Mouse (Mus musculus) liver, embryonic 11.5 days (tissue): Measurements from ENCODE around the gene Foxi3. TPM values are rescaled to one million over a fixed set of nuclear protein-coding genes. Genes with fewer than 3 reads are reported as not detected.

ENCODE experiments used
- ATAC-seq: fragments of 200-750 bp; cut with Nextera tagmentation; replicated peaks from 2 replicates; pipeline ENCODE4 v1.8.0; 2017; ENCODE audit warnings: moderate number of reproducible peaks, mild to moderate bottlenecking, moderate TSS enrichment, moderate library complexity; ENCODE audit not compliant: low FRiP score
- DNase-seq: peaks from one replicate; pipeline ENCODE4 v3.0.0-alpha.2; 2017; ENCODE audit warnings: low spot score
- H3K27ac ChIP-seq: fragments of 300-500 bp; sonication (generic); 2 replicates; pipeline ENCODE4 v1.5.1; 2014; ENCODE audit warnings: mild to moderate bottlenecking, low read depth, low read length, control low read depth
- H3K27me3 ChIP-seq: fragments of 300-500 bp; sonication (generic); replicated peaks from 2 replicates; pipeline ENCODE4 v1.6.1; 2014; ENCODE audit warnings: low read length, mixed read lengths; ENCODE audit not compliant: control insufficient read depth, insufficient read depth
- H3K36me3 ChIP-seq: fragments of 300-500 bp; sonication (generic); 2 replicates; pipeline ENCODE4 v1.6.1; 2014; ENCODE audit warnings: mild to moderate bottlenecking, low read length, moderate library complexity, mixed read lengths; ENCODE audit not compliant: control insufficient read depth, insufficient read depth
- H3K4me1 ChIP-seq: fragments of 300-500 bp; sonication (generic); replicated peaks from 2 replicates; pipeline ENCODE4 v1.6.1; 2014; ENCODE audit warnings: low read length, mixed read lengths; ENCODE audit not compliant: control insufficient read depth, insufficient read depth
- H3K4me2 ChIP-seq: fragments of 300-500 bp; sonication (generic); 2 replicates; pipeline ENCODE4 v1.6.1; 2014; ENCODE audit warnings: mild to moderate bottlenecking, control low read depth, moderate library complexity
- H3K4me3 ChIP-seq: fragments of 300-500 bp; sonication (generic); 2 replicates; pipeline ENCODE4 v1.5.1; 2014; ENCODE audit warnings: low read depth, low read length, control low read depth
- H3K9ac ChIP-seq: fragments of 300-500 bp; sonication (generic); 2 replicates; pipeline ENCODE4 v1.6.1; 2014; ENCODE audit warnings: low read depth, low read length, control low read depth
- H3K9me3 ChIP-seq: fragments of 300-500 bp; sonication (generic); 2 replicates; pipeline ENCODE4 v1.6.1; 2016; ENCODE audit warnings: low read length, inconsistent platforms, mixed read lengths; ENCODE audit not compliant: control insufficient read depth
- WGBS: fragments of 180-500 bp; shearing (Covaris S2); extraction: QIAGEN DNeasy Blood & Tissue Kit; methylation state at CpG from one replicate; pipeline ENCODE4 v1.1.7; 2014; 5-methylcytosine and 5-hydroxymethylcytosine counted together
- polyA plus RNA-seq: library from polyadenylated mRNA; unstranded; fragments of >200 nt; fragmentation: Nextera tagmentation; extraction: Ambion mirVana; gene quantifications from 2 replicates; pipeline ENCODE4 v1.2.1, GENCODE M21; 2014

Foxi3 gene
- polyA plus RNA-seq, 1 experiment from 2014 or later: not detected

DNA sequence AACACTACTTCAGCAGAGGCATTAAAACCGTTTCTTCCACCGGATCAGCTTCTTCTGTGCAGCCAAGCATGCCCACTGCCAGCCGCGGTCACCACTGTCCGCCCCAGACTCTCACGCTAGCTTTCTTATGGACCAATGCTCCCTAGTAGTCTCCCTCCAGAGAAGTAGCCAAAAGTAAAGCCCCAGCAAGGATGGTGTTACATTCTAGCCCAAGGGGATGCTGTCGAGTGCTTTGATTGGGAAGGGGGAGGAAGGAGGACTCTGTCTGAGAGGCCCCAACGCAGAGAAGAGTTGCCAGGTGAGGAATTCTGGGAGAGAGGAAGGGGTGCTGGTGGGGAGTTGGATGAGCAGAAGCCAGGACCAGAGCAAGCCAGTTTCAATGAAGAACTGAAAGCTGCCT lies 11.1 kb downstream of the Foxi3 start:
- Histone ChIP-seq H3K4me1 (no peaks in the 10 kb centered on the region), H3K9ac (no peak overlapping the region), H3K36me3 (no peaks in the 10 kb centered on the region), H3K4me2 (peak overlapping the region; percentile 31; the same call in 1 of the 2 replicates), H3K27me3 (peaks cover 29% of the 10 kb centered on the region), H3K9me3 (no peaks in the 10 kb centered on the region), H3K27ac (no peak overlapping the region), H3K4me3 (no peak overlapping the region)
- no peak for ATAC-seq
- no peak for DNase-seq
- 12% methylated on average over 8 of the region's 8 CpGs for WGBS

- H3K9ac ChIP-seq: no peak overlapping the region
- no peak overlapping the region for H3K4me3 ChIP-seq
- no peak for DNase-seq
- peaks cover 24% of the 10 kb centered on the region for H3K27me3 ChIP-seq
- H3K27ac ChIP-seq: no peak overlapping the region
- H3K4me1 ChIP-seq: no peaks in the 10 kb centered on the region
- no peak overlapping the region for H3K4me2 ChIP-seq
- no peak for ATAC-seq
- no peaks in the 10 kb centered on the region for H3K36me3 ChIP-seq
- 63% methylated on average over 4 of the region's 4 CpGs for WGBS
- H3K9me3 ChIP-seq: no peaks in the 10 kb centered on the region
Measured at GRCm38 (mm10) chr6:70968291-70968690, 12.0 kb downstream of the Foxi3 start.

GRCm38 (mm10) chr6:70973066-70973465 lies 16.7 kb downstream of the Foxi3 start:
- Histone ChIP-seq H3K4me2 (no peak overlapping the region), H3K36me3 (no peaks in the 10 kb centered on the region), H3K27ac (no peak overlapping the region), H3K4me3 (no peak overlapping the region), H3K27me3 (no peaks in the 10 kb centered on the region), H3K4me1 (no peaks in the 10 kb centered on the region), H3K9ac (no peak overlapping the region), H3K9me3 (no peaks in the 10 kb centered on the region)
- 65% methylated on average over 3 of the region's 3 CpGs for WGBS
- ATAC-seq (no peak), DNase-seq (no peak)

DNA sequence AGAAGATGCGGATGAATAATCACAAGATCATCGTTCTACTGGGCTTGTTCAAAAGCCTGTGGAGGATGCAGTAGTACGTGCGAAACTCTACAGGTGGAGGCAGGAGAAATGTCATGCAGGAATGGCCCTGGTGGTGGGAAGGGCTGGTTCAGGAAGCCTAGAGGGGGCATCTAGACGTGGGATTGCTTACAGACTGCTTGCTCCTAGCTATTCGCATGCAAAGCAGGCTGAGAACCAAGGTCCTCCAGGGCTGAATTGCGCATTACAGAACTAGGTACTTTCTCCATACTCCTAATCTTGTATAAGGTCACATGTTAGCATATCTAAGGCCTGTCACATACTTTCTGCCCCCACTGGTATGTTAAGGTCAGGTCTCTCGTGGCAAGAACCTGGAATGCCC lies 24.7 kb downstream of the Foxi3 start:
- Histone ChIP-seq H3K4me3 (no peak overlapping the region), H3K9me3 (no peaks in the 10 kb centered on the region), H3K36me3 (no peaks in the 10 kb centered on the region), H3K4me2 (no peak overlapping the region), H3K4me1 (no peaks in the 10 kb centered on the region), H3K27me3 (no peaks in the 10 kb centered on the region), H3K9ac (no peak overlapping the region), H3K27ac (no peak overlapping the region)
- ATAC-seq: no peak
- WGBS: 76% methylated on average over 8 of the region's 8 CpGs
- DNase-seq: no peak

GRCm38 (mm10) chr6:70982416-70982815 lies 26.1 kb downstream of the Foxi3 start:
- Histone ChIP-seq H3K4me2 (no peak overlapping the region), H3K9ac (no peak overlapping the region), H3K4me1 (no peaks in the 10 kb centered on the region), H3K27me3 (no peaks in the 10 kb centered on the region), H3K27ac (no peak overlapping the region), H3K4me3 (no peak overlapping the region), H3K9me3 (no peaks in the 10 kb centered on the region), H3K36me3 (no peaks in the 10 kb centered on the region)
- no peak for DNase-seq
- WGBS: 66% methylated on average over 1 of the region's 1 CpGs
- no peak for ATAC-seq

DNA sequence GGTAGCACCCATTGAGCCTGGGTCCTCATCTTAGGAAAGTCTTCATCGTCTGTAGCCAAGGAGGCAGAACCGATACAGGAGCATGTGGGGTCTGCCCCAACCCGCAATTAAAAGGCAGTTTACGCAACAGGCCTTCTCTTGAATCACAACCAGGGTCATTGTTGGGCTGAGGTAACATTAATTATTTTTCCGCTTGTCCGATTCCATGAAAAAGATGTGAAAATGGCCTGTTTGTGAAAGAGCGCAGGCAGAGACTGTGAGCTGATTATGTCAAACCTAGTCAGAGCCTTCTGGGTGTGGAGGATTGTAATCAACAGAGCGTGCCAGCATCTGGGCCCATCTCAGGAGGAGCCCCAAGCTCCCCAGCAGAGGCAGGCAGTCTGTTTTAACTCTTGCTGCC lies 30.4 kb downstream of the Foxi3 start:
- Histone ChIP-seq H3K4me3 (no peak overlapping the region), H3K36me3 (no peaks in the 10 kb centered on the region), H3K9ac (no peak overlapping the region), H3K4me2 (no peak overlapping the region), H3K4me1 (no peaks in the 10 kb centered on the region), H3K27ac (no peak overlapping the region), H3K9me3 (no peaks in the 10 kb centered on the region), H3K27me3 (no peaks in the 10 kb centered on the region)
- no peak for DNase-seq
- 78% methylated on average over 8 of the region's 8 CpGs for WGBS
- ATAC-seq: no peak

DNA sequence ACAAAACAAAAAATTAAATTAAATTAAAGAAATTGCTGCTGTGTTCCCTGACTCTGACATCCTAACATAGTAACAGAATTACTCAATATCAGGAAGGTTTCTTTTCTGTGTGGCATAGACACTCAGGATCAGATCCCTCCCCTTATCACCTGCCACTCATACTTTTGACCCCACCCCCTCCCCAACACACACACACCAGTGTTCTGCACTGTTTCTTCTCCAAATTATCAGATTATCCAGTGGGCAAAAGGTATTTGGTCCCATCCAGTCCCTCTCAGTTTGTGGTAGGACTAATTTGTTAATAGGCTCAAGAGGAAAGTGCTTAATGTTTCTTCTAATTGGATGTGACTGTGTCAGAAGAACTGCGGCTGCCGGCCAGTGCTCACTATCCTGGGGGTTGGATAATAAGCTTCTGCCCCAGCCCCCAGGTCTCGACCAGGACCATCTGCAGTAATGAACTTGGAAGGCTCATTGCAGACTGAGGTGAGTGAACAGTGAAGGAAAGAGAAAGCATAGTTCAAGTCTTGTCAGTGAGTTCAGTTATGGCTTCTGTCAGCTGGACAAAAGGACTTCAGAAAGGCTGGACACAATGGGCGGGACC lies 39.9 kb downstream of the Foxi3 start:
- no peak for DNase-seq
- no peaks in the 10 kb centered on the region for H3K36me3 ChIP-seq
- no peaks in the 10 kb centered on the region for H3K27me3 ChIP-seq

GRCm38 (mm10) chr6:71002656-71003055 lies 46.3 kb downstream of the Foxi3 start:
- H3K36me3 ChIP-seq: no peaks in the 10 kb centered on the region
- H3K27ac ChIP-seq: no peak overlapping the region
- H3K4me2 ChIP-seq: no peak overlapping the region
- H3K27me3 ChIP-seq: no peaks in the 10 kb centered on the region
- no peak for DNase-seq
- WGBS: 88% methylated on average over 2 of the region's 2 CpGs
- no peaks in the 10 kb centered on the region for H3K9me3 ChIP-seq
- no peak overlapping the region for H3K4me3 ChIP-seq
- ATAC-seq: no peak
- H3K4me1 ChIP-seq: no peaks in the 10 kb centered on the region
- no peak overlapping the region for H3K9ac ChIP-seq

More for the DNA sequence above, 39.9 kb downstream of the Foxi3 start:
- ATAC-seq: no peak
- Histone ChIP-seq H3K4me3 (no peak overlapping the region), H3K9me3 (no peaks in the 10 kb centered on the region), H3K9ac (no peak overlapping the region), H3K27ac (no peak overlapping the region), H3K4me2 (no peak overlapping the region), H3K4me1 (no peaks in the 10 kb centered on the region)
- 74% methylated on average over 4 of the region's 4 CpGs for WGBS

DNA sequence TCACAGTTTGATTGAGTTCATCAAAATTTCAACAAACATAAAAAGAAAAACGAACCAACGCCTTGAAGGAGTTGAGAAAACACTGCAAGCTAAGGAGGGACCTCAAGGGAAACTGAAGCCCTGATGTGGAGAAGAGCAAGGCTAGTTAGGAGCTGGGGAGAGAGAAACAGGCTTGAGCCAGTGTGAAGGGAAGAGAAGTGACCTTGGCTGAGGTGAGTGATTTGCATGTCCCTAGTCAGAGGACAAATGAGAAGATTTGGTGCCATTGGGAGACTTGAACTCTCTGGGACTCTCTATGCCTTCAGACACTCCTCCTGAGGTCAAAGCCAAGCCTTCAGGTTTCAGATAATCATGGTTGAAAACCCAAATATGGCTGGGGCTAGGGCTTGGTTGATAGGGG lies 47.8 kb downstream of the Foxi3 start:
- Histone ChIP-seq H3K9me3 (no peaks in the 10 kb centered on the region), H3K4me1 (no peaks in the 10 kb centered on the region), H3K4me3 (no peak overlapping the region), H3K4me2 (no peak overlapping the region), H3K36me3 (no peaks in the 10 kb centered on the region), H3K27ac (no peak overlapping the region), H3K9ac (no peak overlapping the region), H3K27me3 (no peaks in the 10 kb centered on the region)
- DNase-seq (no peak), ATAC-seq (no peak)
- WGBS: 74% methylated on average over 2 of the region's 2 CpGs
